Mouse (Mus musculus) liver, adult 2 months (tissue): ENCODE measurements around the gene Fam98c. TPM values are rescaled to one million over a fixed set of nuclear protein-coding genes. Genes with fewer than 3 reads are reported as not detected.
A peak's percentile ranks its signal among the peaks of the same experiment; 100 is the strongest.

Experiments used
- DNase-seq: peaks from one replicate; pipeline ENCODE4 v3.0.0-alpha.2; 2011; ENCODE audit warnings: low read depth, low spot score; ENCODE audit errors: extremely low read depth
- H3K27ac ChIP-seq: fragments of 200-500 bp; replicated peaks from 2 replicates; pipeline ENCODE4 v1.5.1; 2012; ENCODE audit warnings: low read depth, mild to moderate bottlenecking, control low read depth, inconsistent platforms, low read length; ENCODE audit not compliant: insufficient read depth
- H3K27me3 ChIP-seq: fragments of 200-500 bp; 2 replicates; pipeline ENCODE4 v1.6.1; 2012; ENCODE audit warnings: mild to moderate bottlenecking, moderate library complexity, low read length, inconsistent platforms; ENCODE audit not compliant: control insufficient read depth, insufficient read depth
- H3K36me3 ChIP-seq: fragments of 200-500 bp; 2 replicates; pipeline ENCODE4 v1.6.1; 2012; ENCODE audit warnings: low read length, inconsistent platforms; ENCODE audit not compliant: control insufficient read depth, insufficient read depth
- H3K4me1 ChIP-seq: fragments of 200-500 bp; 2 replicates; pipeline ENCODE4 v1.6.1; 2011; ENCODE audit warnings: low read length; ENCODE audit not compliant: control insufficient read depth, insufficient read depth
- H3K4me3 ChIP-seq: fragments of 200-500 bp; 2 replicates; pipeline ENCODE4 v1.5.1; 2011; ENCODE audit warnings: low read depth, mild to moderate bottlenecking, control low read depth, low read length, moderate library complexity; ENCODE audit not compliant: insufficient read depth
- H3K79me2 ChIP-seq: fragments of 200-500 bp; 2 replicates; pipeline ENCODE4 v1.6.1; 2012; ENCODE audit warnings: inconsistent platforms, mild to moderate bottlenecking, low read length, moderate library complexity; ENCODE audit not compliant: control insufficient read depth, insufficient read depth
- H3K9ac ChIP-seq: fragments of 200-500 bp; 2 replicates; pipeline ENCODE4 v1.6.1; 2012; ENCODE audit warnings: low read depth, mild to moderate bottlenecking, control low read depth, inconsistent platforms, low read length
- CTCF ChIP-seq: fragments of 200-500 bp; IDR thresholded peaks from 2 replicates; pipeline ENCODE4 v1.5.1; 2011; ENCODE audit warnings: low read depth, low read length, control low read depth
- POLR2A ChIP-seq: fragments of 200-500 bp; IDR thresholded peaks from 2 replicates; pipeline ENCODE4 v1.6.1; 2011; ENCODE audit warnings: low read length, control low read depth; ENCODE audit not compliant: insufficient read depth; ENCODE audit errors: extremely low read depth
- WGBS: fragments of 180-500 bp; shearing (Covaris S2); methylation state at CpG from one replicate; pipeline ENCODE4 v1.1.7; 2018; 5-methylcytosine and 5-hydroxymethylcytosine counted together
- polyA plus RNA-seq: library from polyadenylated mRNA; depleted of rRNA; stranded (reverse); fragments of >200 nt; gene quantifications from 2 replicates; pipeline ENCODE4 v1.2.3, GENCODE M21; 2012
- total RNA-seq: library from RNA; depleted of rRNA; stranded (reverse); fragments of >200 nt; gene quantifications from 2 replicates; pipeline ENCODE4 v1.2.3, GENCODE M21; 2014

Fam98c gene
- total and polyA plus RNA-seq, 2 experiments, result 5.1 to 19.3 TPM

GRCm38 (mm10) chr7:29126173-29126915, 29.7 kb downstream of the Fam98c start:
- peak; percentile 32 for DNase-seq
- 13% methylated on average over 7 of the region's 7 CpGs for WGBS
- H3K27me3 ChIP-seq, result 0 out of 2 replicates have a peak, but pooled peaks cover 7% of the 10 kb centered on the region
- no peak overlapping the region for H3K4me3 ChIP-seq
- H3K9ac ChIP-seq, result no peak overlapping the region
- H3K4me1 ChIP-seq, result peaks cover 4% of the 10 kb centered on the region; the same call in 1 of the 2 replicates
- no peaks in the 10 kb centered on the region for H3K79me2 ChIP-seq
- peak; percentile 65 for TF ChIP-seq CTCF
- no peak for TF ChIP-seq POLR2A
- H3K36me3 ChIP-seq, result no peaks in the 10 kb centered on the region
- H3K27ac ChIP-seq, result no peak overlapping the region

- WGBS, result 4% methylated on average over 16 of the region's 16 CpGs
- no peaks in the 10 kb centered on the region for H3K79me2 ChIP-seq
- peaks cover 4% of the 10 kb centered on the region; the same call in 1 of the 2 replicates for H3K4me1 ChIP-seq
- H3K27ac ChIP-seq, result no peak within 1 kb of the TSS
- no peak within 1 kb of the TSS for H3K9ac ChIP-seq
- H3K36me3 ChIP-seq, result no peaks in the 10 kb centered on the region
- no peak within 1 kb of the TSS for H3K4me3 ChIP-seq
- no peak for TF ChIP-seq CTCF
- no peak for TF ChIP-seq POLR2A
- 0 out of 2 replicates have a peak, but pooled peaks cover 7% of the 10 kb centered on the region for H3K27me3 ChIP-seq
- DNase-seq, result peak; percentile 10
Observed at GRCm38 (mm10) chr7:29124970-29125369, 31.1 kb downstream of the Fam98c start, which contains the start of gene Ryr1. Ryr1 (minus strand) TSS chr7:29125179.

- H3K27ac ChIP-seq, result no peak overlapping the region
- 0 out of 2 replicates have a peak, but pooled peaks cover 7% of the 10 kb centered on the region for H3K27me3 ChIP-seq
- 71% methylated on average over 5 of the region's 5 CpGs for WGBS
- no peak for DNase-seq
- no peaks in the 10 kb centered on the region for H3K79me2 ChIP-seq
- no peak overlapping the region for H3K4me3 ChIP-seq
- TF ChIP-seq POLR2A (no peak), CTCF (no peak)
- no peaks in the 10 kb centered on the region for H3K36me3 ChIP-seq
- H3K9ac ChIP-seq, result no peak overlapping the region
- peaks cover 4% of the 10 kb centered on the region; the same call in 1 of the 2 replicates for H3K4me1 ChIP-seq
Observed at GRCm38 (mm10) chr7:29123531-29124358, 32.3 kb downstream of the Fam98c start.

GRCm38 (mm10) chr7:29122821-29123220, 33.2 kb downstream of the Fam98c start:
- TF ChIP-seq POLR2A, result no peak
- H3K79me2 ChIP-seq, result no peaks in the 10 kb centered on the region
- H3K4me3 ChIP-seq, result no peak overlapping the region
- H3K9ac ChIP-seq, result no peak overlapping the region
- H3K27me3 ChIP-seq, result 0 out of 2 replicates have a peak, but pooled peaks cover 7% of the 10 kb centered on the region
- H3K27ac ChIP-seq, result no peak overlapping the region
- no peaks in the 10 kb centered on the region for H3K36me3 ChIP-seq
- peaks cover 4% of the 10 kb centered on the region; the same call in 1 of the 2 replicates for H3K4me1 ChIP-seq
- DNase-seq, result no peak
- 84% methylated on average over 9 of the region's 9 CpGs for WGBS

- no peaks in the 10 kb centered on the region for H3K27me3 ChIP-seq
- H3K27ac ChIP-seq, result no peak overlapping the region
- DNase-seq, result no peak
- no peaks in the 10 kb centered on the region for H3K4me1 ChIP-seq
- TF ChIP-seq POLR2A (no peak), CTCF (no peak)
- no peaks in the 10 kb centered on the region for H3K79me2 ChIP-seq
- H3K36me3 ChIP-seq, result no peaks in the 10 kb centered on the region
- no peak overlapping the region for H3K9ac ChIP-seq
- 79% methylated on average over 1 of the region's 1 CpGs for WGBS
- H3K4me3 ChIP-seq, result no peak overlapping the region
Observed at GRCm38 (mm10) chr7:29119526-29119925, 36.5 kb downstream of the Fam98c start.
